Mouse (Mus musculus) ES-E14 (cell line): ENCODE measurements around the gene Cadm1. TPM values are rescaled to one million over a fixed set of nuclear protein-coding genes. Genes with fewer than 3 reads are reported as not detected.

Experiments used
- DNase-seq: peaks from one replicate; pipeline ENCODE4 v3.0.0-alpha.2; 2013; ENCODE audit warnings: low read depth, low spot score
- H3K27ac ChIP-seq: 2 replicates; pipeline ENCODE4 v1.5.1; 2012; ENCODE audit warnings: low read depth, mild to moderate bottlenecking, low read length, moderate library complexity, mixed read lengths; ENCODE audit not compliant: poor library complexity, insufficient read depth, severe bottlenecking
- H3K36me3 ChIP-seq: 2 replicates; pipeline ENCODE4 v1.6.1; 2012; ENCODE audit warnings: mild to moderate bottlenecking, low read length, moderate library complexity, mixed read lengths; ENCODE audit not compliant: control insufficient read depth, poor library complexity, insufficient read depth, severe bottlenecking
- H3K4me1 ChIP-seq, 2 experiments: fragments of 150-350 bp in 1 of 2; sonication (generic) in 1 of 2; 2 replicates each; pipeline ENCODE4 v1.6.1; 2012; ENCODE audit warnings: low read length in 2 of 2, mild to moderate bottlenecking in 1 of 2, mixed read lengths in 1 of 2; ENCODE audit not compliant: control insufficient read depth in 2 of 2, insufficient read depth in 2 of 2, poor library complexity in 1 of 2
- H3K4me3 ChIP-seq, 2 experiments: fragments of 150-350 bp in 1 of 2; sonication (generic) in 1 of 2; 2 replicates each; pipeline ENCODE4 v1.5.1; 2012; ENCODE audit warnings: low read length in 2 of 2, low read depth in 1 of 2, mild to moderate bottlenecking in 1 of 2, mixed read lengths in 1 of 2; ENCODE audit not compliant: insufficient read depth in 1 of 2, poor library complexity in 1 of 2, severe bottlenecking in 1 of 2
- H3K9ac ChIP-seq: 2 replicates; pipeline ENCODE4 v1.6.1; 2012; ENCODE audit warnings: low read depth, mild to moderate bottlenecking, low read length, mixed read lengths; ENCODE audit not compliant: poor library complexity, insufficient read depth, severe bottlenecking
- H3K9me3 ChIP-seq: fragments of 150-350 bp; sonication (generic); 2 replicates; pipeline ENCODE4 v1.6.1; 2012; ENCODE audit warnings: low read depth, mild to moderate bottlenecking, low read length; ENCODE audit not compliant: control insufficient read depth, insufficient read depth
- CHD2 ChIP-seq: IDR thresholded peaks from 2 replicates; pipeline ENCODE4 v1.6.1; 2014; ENCODE audit warnings: mild to moderate bottlenecking, low read depth, low read length, inconsistent platforms
- HCFC1 ChIP-seq: IDR thresholded peaks from 2 replicates; pipeline ENCODE4 v1.6.1; 2012; ENCODE audit warnings: low read length, inconsistent platforms, borderline replicate concordance; ENCODE audit not compliant: insufficient read depth
- MAFK ChIP-seq: IDR thresholded peaks from 2 replicates; pipeline ENCODE4 v1.6.1; 2014; ENCODE audit warnings: mild to moderate bottlenecking, low read depth, low read length, inconsistent platforms; ENCODE audit not compliant: insufficient read depth
- ZC3H11A ChIP-seq: IDR thresholded peaks from 2 replicates; pipeline ENCODE4 v1.6.1; 2012; ENCODE audit warnings: low read depth, mild to moderate bottlenecking, inconsistent platforms, low read length, borderline replicate concordance
- ZNF384 ChIP-seq: IDR thresholded peaks from 2 replicates; pipeline ENCODE4 v1.6.1; 2012; ENCODE audit warnings: low read depth, low read length, inconsistent platforms
- in situ Hi-C, 2 experiments: fragments of 600-800 bp; cut with MboI; formaldehyde crosslinking; loops; one replicate each; pipeline ENCODE4 v1.15.1; 2025; ENCODE audit warnings: low sequenced_read_pairs in 2 of 2, inconsistent platforms in 1 of 2; ENCODE audit not compliant: unreplicated experiment in 2 of 2
- total RNA-seq: library from RNA; depleted of rRNA; stranded (reverse); fragments of 300-350 nt; gene quantifications from 2 replicates; pipeline ENCODE4 v1.2.3, GENCODE M21; 2012

The Cadm1 gene
- total RNA-seq, 1 experiment, result 78.7 TPM

DNA sequence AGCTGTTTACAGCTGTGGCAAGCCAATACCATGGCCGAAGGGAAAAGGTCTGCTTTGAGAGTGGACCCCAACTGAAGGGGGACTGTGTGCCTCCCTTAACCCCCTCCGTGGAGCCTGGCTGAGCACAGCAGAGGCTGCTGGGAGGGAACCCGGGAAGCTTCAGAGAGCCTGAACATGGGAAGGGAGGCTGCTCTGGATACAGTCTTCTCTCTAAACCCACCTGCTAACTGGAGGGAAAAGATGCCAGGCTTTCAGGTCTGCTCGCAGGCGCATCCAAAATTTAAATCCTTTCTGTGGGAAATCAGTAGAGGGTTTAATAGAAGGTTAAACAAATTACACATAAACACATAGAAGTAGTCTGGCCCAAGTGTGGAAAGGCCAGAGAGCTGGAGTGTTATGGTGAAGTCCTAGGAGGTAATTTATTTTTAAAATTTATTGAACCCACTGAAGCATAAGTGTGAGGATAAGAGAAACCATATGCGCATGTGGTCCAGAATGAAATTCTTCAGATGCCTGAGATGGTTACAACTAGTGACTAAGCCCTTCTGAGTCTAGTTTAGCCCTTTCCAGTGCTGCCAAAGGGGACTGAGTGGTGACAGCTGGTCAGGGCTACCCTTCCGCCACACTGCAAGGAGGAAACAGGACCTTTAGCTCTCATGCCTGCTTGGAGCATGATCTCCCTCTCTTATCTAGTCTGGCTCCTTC lies 44.9 kb downstream of the Cadm1 start:
- TF ChIP-seq MAFK (no peak), ZNF384 (no peak), CHD2 (no peak), HCFC1 (no peak), ZC3H11A (no peak)
- Histone ChIP-seq H3K9ac (no peak overlapping the region), H3K9me3 (no peaks in the 10 kb centered on the region), H3K27ac (no peak overlapping the region), H3K36me3 (no peaks in the 10 kb centered on the region), H3K4me1 (peaks cover 9 to 30% of the 10 kb centered on the region in 2 experiments), H3K4me3 (no peak overlapping the region)
- no peak for DNase-seq
- in situ Hi-C loops, result no loop called here

DNA sequence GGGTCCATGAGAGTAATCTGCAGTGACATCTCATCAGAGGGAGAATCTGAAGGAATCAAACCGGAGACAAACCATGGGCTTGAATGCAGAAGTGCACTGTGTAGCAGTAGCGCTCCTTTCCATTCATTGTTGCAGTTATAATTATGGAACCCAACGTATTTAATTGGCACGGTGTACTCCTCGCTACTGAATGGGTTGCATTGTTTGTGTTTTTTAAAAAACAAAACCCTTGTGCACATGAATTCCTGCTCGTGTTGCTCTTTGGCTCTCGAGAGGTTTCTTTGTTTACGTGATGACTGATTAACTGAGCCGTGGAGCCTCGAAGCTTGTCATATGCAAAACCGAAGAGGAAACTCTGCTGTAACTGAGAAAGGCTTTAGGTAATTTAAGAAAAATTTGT lies 45.8 kb downstream of the Cadm1 start:
- no peak for TF ChIP-seq CHD2
- Histone ChIP-seq H3K4me1 (peaks cover 13 to 32% of the 10 kb centered on the region in 2 experiments), H3K27ac (no peak overlapping the region), H3K4me3 (no peak overlapping the region), H3K9me3 (no peaks in the 10 kb centered on the region), H3K36me3 (no peaks in the 10 kb centered on the region), H3K9ac (no peak overlapping the region)
- in situ Hi-C loops, result no loop called here
- no peak for DNase-seq

DNA sequence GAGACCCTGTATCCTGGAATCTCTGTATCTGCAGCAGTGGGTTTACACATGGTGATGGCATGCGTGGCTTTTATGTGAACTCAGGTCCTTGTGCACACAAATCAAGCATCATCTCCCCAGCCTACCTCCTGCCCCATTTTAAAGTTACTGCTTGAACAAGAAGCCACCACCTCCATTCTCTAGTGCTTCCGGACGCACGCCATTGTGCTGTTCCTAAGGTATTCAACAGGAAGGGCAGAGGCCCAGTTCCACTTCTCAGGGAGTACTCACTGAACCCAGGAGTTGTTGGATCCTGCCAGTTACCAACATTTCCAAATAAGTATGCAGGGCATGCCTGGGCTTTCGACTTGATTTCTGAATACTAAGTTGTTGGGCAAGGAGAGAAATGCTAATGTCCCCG lies 49.5 kb downstream of the Cadm1 start:
- H3K9me3 ChIP-seq, result no peaks in the 10 kb centered on the region
- H3K4me3 ChIP-seq, result no peak overlapping the region
- no peak for DNase-seq
- no peak for TF ChIP-seq HCFC1
- no peak for TF ChIP-seq MAFK
- no peak for TF ChIP-seq ZC3H11A
- TF ChIP-seq CHD2, result no peak
- TF ChIP-seq ZNF384, result no peak
- no peaks in the 10 kb centered on the region for H3K36me3 ChIP-seq
- peaks cover 17 to 37% of the 10 kb centered on the region in 2 experiments for H3K4me1 ChIP-seq
- H3K9ac ChIP-seq, result peak overlapping the region; percentile 15; the same call in 1 of the 2 replicates
- in situ Hi-C loops, result no loop called here
- peak overlapping the region; percentile 73; the same call in 1 of the 2 replicates for H3K27ac ChIP-seq

DNA sequence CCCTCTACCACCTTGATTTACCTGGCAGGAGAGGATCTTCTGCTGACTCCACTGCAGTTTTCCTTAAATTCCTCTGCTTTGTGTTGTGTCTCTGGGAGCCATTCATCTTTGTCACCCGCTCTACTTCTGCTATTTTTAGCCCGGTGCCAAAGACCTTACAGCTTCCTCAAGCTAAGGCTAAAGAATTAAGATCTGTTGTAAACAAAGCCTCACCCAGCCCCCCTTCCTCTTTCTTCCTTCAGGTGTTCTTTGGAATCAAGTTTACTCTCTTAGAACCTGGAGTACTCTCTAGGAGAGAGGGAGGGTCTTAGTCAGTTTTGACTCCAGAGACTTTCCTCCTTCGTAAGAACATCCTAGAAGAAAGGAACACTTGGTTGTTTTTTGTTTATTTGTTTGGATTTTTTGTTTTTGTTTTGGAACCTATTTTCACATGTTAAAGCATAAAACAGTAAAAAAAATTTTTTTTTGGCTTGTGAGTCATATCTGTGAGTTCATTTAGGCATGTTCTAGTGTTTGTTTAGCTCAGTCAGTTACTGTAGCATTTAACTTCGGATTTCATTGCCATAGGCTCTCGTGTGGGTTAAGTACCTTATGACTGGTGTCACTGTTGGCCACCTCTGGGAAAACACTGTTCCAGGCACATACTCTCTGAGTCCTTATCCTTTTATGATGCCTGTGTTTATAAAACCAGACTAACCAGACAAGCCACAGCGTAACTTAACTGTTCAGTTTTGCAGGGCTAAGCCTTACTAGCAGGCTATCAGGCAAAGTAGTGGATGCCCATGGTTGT lies 51.8 kb downstream of the Cadm1 start:
- TF ChIP-seq ZNF384 (no peak), MAFK (no peak), CHD2 (no peak), ZC3H11A (no peak), HCFC1 (no peak)
- DNase-seq, result no peak
- H3K4me3 ChIP-seq, result peak overlapping the region in 1 of 2 experiments; percentile 17; a peak in 1 of 4 replicates
- peak overlapping the region; percentile 91 for H3K27ac ChIP-seq
- H3K36me3 ChIP-seq, result no peaks in the 10 kb centered on the region
- no peaks in the 10 kb centered on the region for H3K9me3 ChIP-seq
- peaks cover 11 to 33% of the 10 kb centered on the region in 2 experiments for H3K4me1 ChIP-seq
- peak overlapping the region; percentile 13; the same call in 1 of the 2 replicates for H3K9ac ChIP-seq
- in situ Hi-C loops, result no loop called here
